Mouse (Mus musculus): ENCODE data around the gene Epha8. TPM values are rescaled to one million over a fixed set of nuclear protein-coding genes. Genes with fewer than 3 reads are reported as not detected.

The Epha8 gene
- total RNA-seq, 1 experiment from 2014 or later = not detected

Other genes with a start within 250 kb of the Epha8 start
- gene Ephb2, start 120.8 kb downstream of the Epha8 start, total RNA-seq (2017) = 2.6 and 6.4 TPM in 2 replicates
- gene C1qb, start 70.6 kb downstream of the Epha8 start, total RNA-seq (2017) = 0.55 TPM in 1 of 2 replicates, not detected in the other
- gene C1qc, start 63.8 kb downstream of the Epha8 start, total RNA-seq (2017) = 0.63 TPM in 1 of 2 replicates, not detected in the other
- 1.5 and 2.7 TPM in 2 replicates for gene C1qa, start 58.0 kb downstream of the Epha8 start, total RNA-seq (2017)
- 6.6 and 9.9 TPM in 2 replicates for gene Zbtb40, start 92.0 kb upstream of the Epha8 start, total RNA-seq (2017)